Mouse (Mus musculus): ENCODE measurements around the gene Ankrd13b.

DNA sequence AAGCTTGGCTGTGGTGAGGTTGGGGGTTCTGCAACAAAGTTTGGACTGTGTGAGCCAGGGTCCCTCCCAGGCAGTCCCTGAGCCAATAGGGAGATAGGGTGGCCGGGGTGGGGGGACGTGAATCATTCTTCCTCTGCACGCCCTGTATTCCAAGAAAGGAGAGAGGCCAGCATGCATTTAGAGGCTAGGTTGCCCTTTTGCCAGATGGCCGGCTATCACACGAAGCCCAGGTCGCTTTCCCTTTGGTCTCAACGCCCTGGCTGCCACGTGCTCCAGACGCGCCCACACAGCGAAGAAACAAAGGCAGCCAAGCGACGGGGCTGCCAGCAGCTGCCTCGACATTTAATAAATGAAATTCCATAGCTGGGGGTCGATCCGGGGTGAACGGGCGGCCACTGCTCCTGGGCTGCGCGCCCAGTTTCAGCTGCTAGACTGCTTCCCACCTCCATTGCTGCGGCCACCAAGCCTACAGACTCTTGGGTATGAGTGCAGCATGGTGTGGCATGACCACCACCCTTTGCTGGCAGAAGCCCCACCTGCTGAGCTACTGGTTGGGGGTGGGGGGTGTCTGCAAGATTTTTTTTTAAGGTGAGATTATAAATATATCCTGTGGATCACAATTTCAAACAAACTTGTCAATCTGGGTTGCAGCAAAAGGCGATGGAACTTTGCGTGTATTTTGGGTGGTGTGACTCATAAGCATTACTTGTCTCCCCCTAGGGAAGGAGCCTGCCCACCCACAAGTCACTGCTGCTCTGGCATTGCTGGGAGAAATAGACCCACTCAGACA, 2.2 kb upstream of the Ankrd13b start:
- TF ChIP-seq CHD1 (IDR thresholded peaks at IDR 0.05; ENCODE audit: low read depth, low read length): no peak
- TF ChIP-seq CTCF (conservative IDR thresholded peaks at IDR 0.05 in 1 of 2, IDR thresholded peaks at IDR 0.05 in 1 of 2; ENCODE audit: low read depth in 2 of 2, low read length in 2 of 2): no peak; a peak in 1 of 4 replicates
- TF ChIP-seq POLR2A (IDR thresholded peaks at IDR 0.05; ENCODE audit: low read depth, low read length): peak; percentile 40; the same call in 1 of the 2 replicates
- TF ChIP-seq EP300 (IDR thresholded peaks at IDR 0.05; ENCODE audit: low read length): no peak
- no peak for TF ChIP-seq RCOR1 (conservative IDR thresholded peaks at IDR 0.05; ENCODE audit: low read depth, low read length)
- TF ChIP-seq RAD21 (IDR thresholded peaks at IDR 0.05; ENCODE audit: low read depth, low read length): no peak
- TF ChIP-seq GABPA (IDR thresholded peaks at IDR 0.05; ENCODE audit: insufficient replicate concordance, low read depth, low read length): no peak
- peak; percentile 97 for TF ChIP-seq MAX (IDR thresholded peaks at IDR 0.05; ENCODE audit: low read length)
